ENCODE assay signal across 21 mouse cellular contexts in the genomic region with DNA sequence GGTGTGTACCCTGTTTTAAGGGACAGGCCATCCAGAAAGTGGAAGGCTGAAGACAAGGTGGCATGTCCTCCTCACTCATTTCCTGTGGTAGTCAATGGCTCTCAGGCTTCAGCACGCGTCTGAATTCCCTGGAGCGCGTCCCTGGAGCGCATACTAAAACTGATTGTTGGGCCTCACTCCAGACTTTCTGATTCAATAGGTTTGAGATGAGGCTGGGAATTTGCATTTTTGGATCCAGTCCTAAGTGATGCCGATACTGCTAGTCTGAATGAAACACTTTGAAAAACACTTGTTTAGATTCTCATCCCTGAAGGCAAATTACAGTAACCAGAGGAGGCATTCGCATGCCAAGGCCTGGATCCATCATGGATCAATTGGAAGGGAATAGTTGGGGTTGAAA.
A peak's percentile ranks its signal among the peaks of the same experiment; 100 is the strongest.
DNase-seq lines count a peak whose midpoint lies in the region; ATAC-seq lines count a peak whose summit lies in the region.
"Had no signal": no experiment of that assay in that cellular context is flagged by ENCODE, and none has a peak within 500 bp of the region (broad histone marks: within the 10 kb centered on the region; RNA-seq: fewer than 3 reads in every experiment).

No protein-coding gene starts in this region.

- no peaks in the 10 kb centered on the region for H3K9me3 ChIP-seq in forebrain, embryonic 14.5 days (replicated peaks; ENCODE audit: control insufficient read depth, low read length)
- no peaks in the 10 kb centered on the region for H3K9me3 ChIP-seq in forebrain, embryonic 12.5 days
- H3K9me3 ChIP-seq: embryonic facial prominence, embryonic 13.5 days; hindbrain, embryonic 15.5 days; limb, embryonic 12.5 days; liver, embryonic 13.5 days; lung, embryonic 15.5 days; neural tube, embryonic 13.5 days had no signal

- no peak overlapping the region for H3K4me3 ChIP-seq in forebrain, embryonic 14.5 days (ENCODE audit: low read depth, low read length)
- H3K4me3 ChIP-seq in forebrain, embryonic 12.5 days (replicated peaks): no peak overlapping the region
- H3K4me3 ChIP-seq: embryonic facial prominence, embryonic 13.5 days; hindbrain, embryonic 15.5 days; limb, embryonic 12.5 days; liver, embryonic 13.5 days; lung, embryonic 15.5 days; neural tube, embryonic 13.5 days had no signal

- no peaks in the 10 kb centered on the region for H3K36me3 ChIP-seq in forebrain, embryonic 14.5 days (ENCODE audit: control insufficient read depth, insufficient read depth, low read length)
- no peaks in the 10 kb centered on the region for H3K36me3 ChIP-seq in forebrain, embryonic 12.5 days (replicated peaks)
- H3K36me3 ChIP-seq: embryonic facial prominence, embryonic 13.5 days; hindbrain, embryonic 15.5 days; limb, embryonic 12.5 days; liver, embryonic 13.5 days; lung, embryonic 15.5 days; neural tube, embryonic 13.5 days had no signal

- peak; percentile 88 for DNase-seq in forebrain, embryonic 14.5 days (ENCODE audit: low spot score)
- peak; percentile 7 for DNase-seq in layer of hippocampus, adult 9-11 months
- DNase-seq in layer of hippocampus, adult 9-10 months (ENCODE audit: low spot score): no peak
- peak; percentile 4 for DNase-seq in right cerebral cortex, adult 18-20 months
- DNase-seq in right cerebral cortex, postnatal 14 days: no peak
- no peak for DNase-seq in lung, postnatal 36 days
- DNase-seq in cerebellum, postnatal 4 days (ENCODE audit: low spot score in 2 of 2): no peak
- DNase-seq: adrenal gland, adult 8-10 months; cerebellum, adult 2 months; gastrocnemius, postnatal 10 days; kidney, adult 11 months; liver, embryonic 13.5 days; thymus, adult 2 months had no signal

- 0 out of 2 replicates have a peak, but pooled peaks cover 3% of the 10 kb centered on the region for H3K4me1 ChIP-seq in forebrain, embryonic 14.5 days (ENCODE audit: control insufficient read depth, insufficient read depth, low read length)
- H3K4me1 ChIP-seq in forebrain, embryonic 12.5 days: no peaks in the 10 kb centered on the region
- H3K4me1 ChIP-seq: embryonic facial prominence, embryonic 13.5 days; hindbrain, embryonic 15.5 days; limb, embryonic 12.5 days; liver, embryonic 13.5 days; lung, embryonic 15.5 days; neural tube, embryonic 13.5 days had no signal

- peak; percentile 86 for ATAC-seq in forebrain, embryonic 14.5 days
- no peak for ATAC-seq in forebrain, embryonic 12.5 days (ENCODE audit: low FRiP score)

- WGBS in forebrain, embryonic 14.5 days: 26% methylated on average over 7 of the region's 7 CpGs
- 75% methylated on average over 7 of the region's 7 CpGs for WGBS in forebrain, embryonic 12.5 days

- no peak overlapping the region for H3K4me2 ChIP-seq in forebrain, embryonic 14.5 days (ENCODE audit: low read length)
- no peak overlapping the region for H3K4me2 ChIP-seq in forebrain, embryonic 12.5 days
- H3K4me2 ChIP-seq: embryonic facial prominence, embryonic 13.5 days; hindbrain, embryonic 15.5 days; limb, embryonic 12.5 days; liver, embryonic 13.5 days; lung, embryonic 15.5 days; neural tube, embryonic 13.5 days had no signal

- no peak overlapping the region for H3K27ac ChIP-seq in forebrain, embryonic 14.5 days (ENCODE audit: low read depth, low read length)
- no peak overlapping the region for H3K27ac ChIP-seq in forebrain, embryonic 12.5 days
- H3K27ac ChIP-seq: embryonic facial prominence, embryonic 13.5 days; hindbrain, embryonic 15.5 days; kidney, postnatal 0 days; limb, embryonic 12.5 days; liver, embryonic 13.5 days; lung, embryonic 15.5 days; neural tube, embryonic 13.5 days had no signal

- no peaks in the 10 kb centered on the region for H3K27me3 ChIP-seq in forebrain, embryonic 14.5 days (replicated peaks; ENCODE audit: control insufficient read depth, insufficient read depth, low read length)
- no peaks in the 10 kb centered on the region for H3K27me3 ChIP-seq in forebrain, embryonic 12.5 days
- H3K27me3 ChIP-seq: CH12.LX; embryonic facial prominence, embryonic 13.5 days; hindbrain, embryonic 15.5 days; limb, embryonic 12.5 days; liver, embryonic 13.5 days; lung, embryonic 15.5 days; neural tube, embryonic 13.5 days had no signal

- no peak overlapping the region for H3K9ac ChIP-seq in forebrain, embryonic 14.5 days (ENCODE audit: low read length)
- H3K9ac ChIP-seq in forebrain, embryonic 12.5 days: no peak overlapping the region
- H3K9ac ChIP-seq: embryonic facial prominence, embryonic 13.5 days; hindbrain, embryonic 15.5 days; limb, embryonic 12.5 days; liver, embryonic 13.5 days; lung, embryonic 15.5 days; neural tube, embryonic 13.5 days had no signal

Comparison
In these comparisons a context has a peak if more than half of its experiments do, and no peak if none do; other contexts are left out.
1. DNase-seq: peak in forebrain, embryonic 14.5 days (single experiment), layer of hippocampus, adult 9-11 months (single experiment) and right cerebral cortex, adult 18-20 months (single experiment); none in layer of hippocampus, adult 9-10 months (single experiment), right cerebral cortex, postnatal 14 days (single experiment), lung, postnatal 36 days (single experiment) and cerebellum, postnatal 4 days (0 of 2).